Mouse (Mus musculus) urinary bladder, postnatal 10 days (tissue): ENCODE data around the gene Scaf8.

ENCODE experiments used
- DNase-seq: peaks from one replicate; pipeline ENCODE4 v3.0.0; 2022; ENCODE audit warnings: low spot score

The Scaf8 gene

GRCm38 (mm10) chr17:3207529-3208240, 92.9 kb downstream of the Scaf8 start:
- no peak for DNase-seq

- DNase-seq: no peak
Measured at GRCm38 (mm10) chr17:3208471-3208870, 93.7 kb downstream of the Scaf8 start.

GRCm38 (mm10) chr17:3209581-3209980, 94.8 kb downstream of the Scaf8 start:
- no peak for DNase-seq

DNA sequence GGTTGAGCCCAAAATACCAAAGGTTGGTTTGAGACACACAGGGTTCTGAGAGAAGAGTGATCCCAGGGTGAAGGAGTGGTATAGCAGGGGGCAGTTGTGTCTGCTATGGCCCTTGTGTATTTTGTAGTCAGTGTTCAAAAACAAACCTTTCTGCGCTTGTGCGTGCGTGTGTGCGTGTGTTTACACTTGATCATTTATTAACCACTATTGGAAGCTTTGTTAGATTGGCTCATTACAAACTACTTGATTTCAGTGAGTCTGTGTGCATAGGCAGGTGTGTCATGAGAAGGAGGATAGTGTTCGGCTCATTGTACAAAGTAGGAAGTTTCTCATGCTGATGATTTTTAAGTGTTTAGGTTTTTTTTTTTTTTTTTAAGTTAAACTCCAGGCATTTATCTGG, 95.4 kb downstream of the Scaf8 start:
- no peak for DNase-seq

DNA sequence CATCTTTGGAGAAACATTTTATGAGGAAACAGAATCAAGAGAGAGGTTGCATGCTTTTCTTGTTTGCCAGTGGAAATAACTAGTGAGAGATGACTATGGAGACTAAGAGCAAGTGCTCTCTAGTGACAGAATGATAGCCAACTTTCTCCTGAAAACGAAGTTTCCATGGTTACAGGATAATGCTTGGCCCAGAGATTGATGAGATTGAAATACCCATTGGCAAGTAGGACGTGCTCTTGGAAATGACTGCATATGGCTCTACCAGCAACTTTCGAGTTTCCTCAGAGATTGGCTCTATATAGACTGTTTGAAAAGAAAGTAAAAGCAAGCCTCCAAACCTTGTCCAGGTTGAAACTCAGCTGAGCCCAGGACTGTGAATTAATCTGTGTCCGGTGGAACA, 97.3 kb downstream of the Scaf8 start:
- no peak for DNase-seq

DNA sequence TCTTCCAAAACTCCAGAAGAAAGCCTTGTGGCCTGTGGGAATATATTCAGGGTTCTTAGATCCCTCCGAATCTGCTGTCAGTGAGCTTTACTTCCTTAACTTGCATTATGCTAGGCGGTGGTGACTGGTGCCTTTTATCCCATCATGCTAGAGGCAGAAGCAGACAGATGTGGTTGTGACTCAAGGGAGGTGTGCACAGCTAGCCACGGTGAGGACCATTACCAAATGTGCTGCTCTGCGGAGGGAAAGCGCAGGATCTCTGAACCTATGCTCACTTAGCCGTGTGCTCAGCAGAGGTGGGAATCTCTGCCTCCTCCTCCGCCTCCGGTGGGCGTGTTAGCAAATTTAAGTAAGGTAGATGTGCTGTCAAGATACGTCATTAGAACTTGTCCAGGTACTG, 98.1 kb downstream of the Scaf8 start:
- DNase-seq: no peak

GRCm38 (mm10) chr17:3214852-3215251, 100.1 kb downstream of the Scaf8 start:
- DNase-seq: no peak

GRCm38 (mm10) chr17:3217023-3217422, 102.3 kb downstream of the Scaf8 start:
- no peak for DNase-seq

DNA sequence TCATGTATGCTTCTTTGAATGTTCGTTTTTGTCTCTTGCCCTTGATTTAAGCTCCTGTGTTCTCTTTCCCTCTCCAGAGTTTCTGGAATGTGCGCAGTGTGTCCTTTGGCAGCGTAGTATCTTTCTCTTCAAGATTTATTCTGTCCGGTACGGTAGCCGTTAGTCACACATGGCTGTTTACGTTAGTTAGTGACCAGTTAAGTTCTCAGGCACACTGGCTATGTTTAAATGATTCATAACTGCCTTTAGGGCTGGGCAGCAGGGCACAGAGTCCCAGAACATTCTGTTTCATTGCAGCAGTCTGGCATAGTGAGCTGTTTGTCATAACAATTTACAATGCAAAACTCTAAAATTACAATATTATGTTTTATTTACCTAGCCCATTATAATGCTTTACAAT, 103.6 kb downstream of the Scaf8 start:
- DNase-seq: no peak

- DNase-seq: no peak
Measured at GRCm38 (mm10) chr17:3218916-3219315, 104.1 kb downstream of the Scaf8 start.

DNA sequence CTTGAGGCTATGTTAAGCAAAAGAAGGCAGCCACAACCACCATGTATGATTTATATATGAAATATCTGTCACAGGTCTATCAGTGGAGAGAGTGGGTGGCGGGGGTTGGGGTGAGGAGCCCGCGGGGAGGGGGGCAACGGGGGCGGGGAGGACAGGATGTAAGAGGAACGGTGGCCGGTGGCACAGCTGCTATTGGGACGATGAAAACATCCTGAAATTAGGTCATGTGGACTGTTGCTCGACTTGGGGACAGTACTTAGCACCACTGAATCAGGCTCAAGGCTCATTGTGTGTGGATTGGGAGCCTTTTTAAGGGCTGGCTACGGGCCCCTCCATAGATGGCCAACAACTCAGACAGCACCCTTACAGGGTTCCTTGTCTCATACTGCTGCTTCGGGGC, 105.4 kb downstream of the Scaf8 start:
- DNase-seq: no peak

GRCm38 (mm10) chr17:3223071-3223470, 108.3 kb downstream of the Scaf8 start:
- DNase-seq: no peak

DNA sequence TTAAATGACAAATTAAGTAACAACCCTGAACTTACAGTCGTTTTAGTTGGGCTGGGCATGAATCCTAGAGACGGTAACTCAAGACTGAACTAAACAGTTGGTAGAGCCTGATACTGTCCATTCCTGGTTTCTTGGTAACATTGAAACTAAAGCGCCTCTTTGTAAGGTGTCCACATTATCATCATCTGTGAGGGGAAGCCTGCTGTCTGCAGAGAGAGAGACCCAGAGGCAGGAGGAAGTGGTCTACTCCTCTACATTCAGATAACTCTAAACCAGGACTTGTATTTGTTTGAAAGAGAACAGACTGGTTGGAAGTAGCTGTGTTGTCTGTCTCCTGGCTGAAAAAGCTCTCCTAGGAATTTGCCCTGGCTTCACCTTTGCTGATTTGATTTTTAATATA, 108.9 kb downstream of the Scaf8 start:
- no peak for DNase-seq

- DNase-seq: peak; percentile 76
Measured at GRCm38 (mm10) chr17:3224383-3225106, 109.8 kb downstream of the Scaf8 start.

DNA sequence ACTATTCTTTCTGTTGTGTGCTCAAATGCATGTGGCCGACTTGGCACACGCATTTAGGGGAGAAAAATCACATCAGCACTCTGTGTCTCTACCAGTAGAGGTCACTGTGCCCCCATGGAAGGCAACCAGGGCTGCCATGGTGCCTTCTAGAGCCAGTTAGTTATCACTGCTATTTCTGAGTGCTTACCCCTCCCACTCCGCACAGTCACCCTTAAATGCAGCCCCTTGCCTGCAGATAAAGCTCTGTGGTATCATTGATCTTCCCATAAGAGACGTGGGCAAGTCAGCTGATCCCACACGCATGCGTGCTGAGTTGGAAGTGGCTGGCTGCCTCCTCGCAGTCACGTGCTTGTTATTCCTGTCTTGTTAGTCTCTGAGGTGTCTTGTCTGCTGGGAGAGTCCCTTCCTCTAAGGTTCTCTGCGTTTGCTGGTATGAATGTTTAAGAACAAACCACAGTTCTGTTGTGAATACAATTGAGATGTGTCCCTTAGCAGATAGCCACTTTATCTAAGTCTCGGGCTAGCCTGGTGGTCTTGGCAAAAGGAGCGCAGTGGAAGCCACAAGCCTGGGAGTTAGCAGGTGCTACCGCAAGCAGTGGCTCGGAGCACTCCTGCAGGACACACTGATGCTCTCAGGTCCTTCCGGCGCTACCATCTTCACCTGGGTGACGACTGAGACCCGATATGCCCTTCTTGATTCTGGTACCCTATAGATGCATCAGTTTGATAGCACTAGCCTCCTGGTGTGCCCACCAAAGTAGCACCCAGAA, 115.6 kb downstream of the Scaf8 start:
- no peak for DNase-seq

DNA sequence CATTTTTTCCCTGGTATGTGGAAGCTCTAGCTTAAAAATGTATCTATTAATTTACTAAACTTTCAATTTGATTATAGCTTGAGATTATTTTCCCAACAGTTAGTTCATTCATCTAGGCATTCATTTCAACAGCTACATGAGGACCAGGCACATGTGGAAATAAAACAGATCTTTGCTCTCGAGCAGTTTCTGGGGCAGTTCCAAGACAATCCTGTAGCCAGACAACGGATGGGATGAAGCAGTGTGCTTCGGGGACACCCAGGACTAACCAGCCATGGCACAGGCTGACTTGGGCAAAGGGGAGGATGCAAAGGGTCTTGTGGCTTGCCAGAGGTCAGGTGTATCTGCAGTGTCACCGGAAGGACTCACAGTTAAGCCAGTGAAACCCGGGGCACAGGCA, 117.9 kb downstream of the Scaf8 start:
- no peak for DNase-seq

DNA sequence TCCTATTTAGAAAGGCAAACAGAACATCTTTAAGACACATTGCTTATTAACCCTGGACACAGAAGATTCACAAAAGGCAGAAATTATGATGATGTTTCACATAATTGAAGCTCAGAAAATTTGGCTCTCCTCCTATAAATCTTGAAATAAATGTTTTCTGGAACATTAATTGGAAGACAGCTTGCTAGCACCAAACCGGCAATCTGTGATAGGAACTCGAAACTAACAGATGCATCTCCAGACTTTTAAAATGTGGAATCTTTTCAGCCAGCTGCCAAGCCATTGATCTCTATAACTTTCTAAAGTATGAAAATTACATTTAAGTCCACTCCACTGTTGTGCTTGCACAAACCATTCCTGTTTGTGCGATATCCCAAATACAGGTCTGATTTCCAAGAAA, 128.9 kb downstream of the Scaf8 start:
- DNase-seq: no peak

- DNase-seq: no peak
Measured at GRCm38 (mm10) chr17:3244881-3245739, 130.3 kb downstream of the Scaf8 start.

GRCm38 (mm10) chr17:3246665-3247370, 132.0 kb downstream of the Scaf8 start:
- DNase-seq: no peak
